Mouse (Mus musculus): ENCODE data around the gene Calr4.

- no peak for TF ChIP-seq CTCF (IDR thresholded peaks at IDR 0.05; ENCODE audit: borderline replicate concordance, insufficient read depth, low read depth, low read length)
- TF ChIP-seq POLR2A (IDR thresholded peaks at IDR 0.05; ENCODE audit: borderline replicate concordance, insufficient read depth, low read length) = no peak
These were observed 46.3 kb downstream of the Calr4 start for GRCm38 (mm10) chr4:109280459-109281160.
